ENCODE assay signal across 8 mouse cellular contexts in genomic region chr3:100921825-100922505, GRCm38 (mm10). TPM values are rescaled to one million over a fixed set of nuclear protein-coding genes. Genes with fewer than 3 reads are reported as not detected.
DNase-seq lines count a peak whose midpoint lies in the region; ATAC-seq and TF ChIP-seq lines count a peak whose summit lies in the region.

Gene Trim45 (plus strand): TSS chr3:100922202.

- DNase-seq in CH12.LX (ENCODE audit: extremely low read depth): peak; percentile 99
- peak; percentile 98 for DNase-seq in c-Kit-positive CD71-positive TER-119-negative erythroid progenitor cells, embryonic 14.5 days (ENCODE audit: low read depth)
- peak; percentile 98 for DNase-seq in forebrain, embryonic 11.5 days (ENCODE audit: low spot score)
- peak; percentile 98 to 100 for DNase-seq in kidney, postnatal 36 days
- DNase-seq in telencephalon, adult 2 months (ENCODE audit: low read depth, low spot score): peak; percentile 100

- peak; percentile 99 for ATAC-seq in forebrain, embryonic 11.5 days (replicated peaks; ENCODE audit: low FRiP score)
- peak; percentile 98 for ATAC-seq in heart, embryonic 16.5 days (replicated peaks; ENCODE audit: extremely low read depth, insufficient read depth, low FRiP score)
- ATAC-seq in liver, embryonic 15.5 days (ENCODE audit: insufficient read depth): peak; percentile 96
- ATAC-seq in neural tube, embryonic 12.5 days (ENCODE audit: low FRiP score, low read depth): peak; percentile 99

- TF ChIP-seq RAD21 in CH12.LX (IDR thresholded peaks at IDR 0.05; ENCODE audit: low read depth, low read length): no peak

- no peaks in the 10 kb centered on the region for H3K9me3 ChIP-seq in CH12.LX (replicated peaks; ENCODE audit: low read length)
- H3K9me3 ChIP-seq in forebrain, embryonic 11.5 days (ENCODE audit: control insufficient read depth, low read length): no peaks in the 10 kb centered on the region
- H3K9me3 ChIP-seq in heart, embryonic 16.5 days (replicated peaks; ENCODE audit: control insufficient read depth, low read length): no peaks in the 10 kb centered on the region
- no peaks in the 10 kb centered on the region for H3K9me3 ChIP-seq in liver, embryonic 15.5 days (replicated peaks)
- no peaks in the 10 kb centered on the region for H3K9me3 ChIP-seq in neural tube, embryonic 12.5 days

- peaks cover 5 to 42% of the 10 kb centered on the region in 2 experiments for H3K4me1 ChIP-seq in CH12.LX (ENCODE audit: control insufficient read depth in 1 of 2, insufficient read depth in 2 of 2)
- H3K4me1 ChIP-seq in forebrain, embryonic 11.5 days (replicated peaks; ENCODE audit: control insufficient read depth, insufficient read depth, low read length): peaks cover 4% of the 10 kb centered on the region
- peaks cover 26% of the 10 kb centered on the region for H3K4me1 ChIP-seq in heart, embryonic 16.5 days (ENCODE audit: control insufficient read depth, insufficient read depth, low read length)
- H3K4me1 ChIP-seq in liver, embryonic 15.5 days (replicated peaks): peaks cover 26% of the 10 kb centered on the region
- peaks cover 38% of the 10 kb centered on the region for H3K4me1 ChIP-seq in neural tube, embryonic 12.5 days

- no peaks in the 10 kb centered on the region for H3K79me2 ChIP-seq in CH12.LX (replicated peaks; ENCODE audit: control insufficient read depth, extremely low read depth, insufficient read depth, poor library complexity, severe bottlenecking)

- no peak within 1 kb of the TSS for H3K27ac ChIP-seq in CH12.LX (ENCODE audit: insufficient read depth, low read depth)
- peak within 1 kb of the TSS; percentile 13; the same call in 1 of the 2 replicates for H3K27ac ChIP-seq in forebrain, embryonic 11.5 days (ENCODE audit: low read depth, low read length)
- peak within 1 kb of the TSS; percentile 85 for H3K27ac ChIP-seq in heart, embryonic 16.5 days (ENCODE audit: low read length)
- peak within 1 kb of the TSS; percentile 71 for H3K27ac ChIP-seq in liver, embryonic 15.5 days (replicated peaks)
- H3K27ac ChIP-seq in neural tube, embryonic 12.5 days: no peak within 1 kb of the TSS

- TF ChIP-seq POLR2A in CH12.LX (IDR thresholded peaks at IDR 0.05; ENCODE audit: low read depth, low read length): peak; percentile 79

- peak within 1 kb of the TSS; percentile 91 for H3K4me2 ChIP-seq in CH12.LX (ENCODE audit: insufficient read depth, low read depth, poor library complexity, severe bottlenecking)
- H3K4me2 ChIP-seq in forebrain, embryonic 11.5 days (ENCODE audit: low read depth, low read length, severe bottlenecking): peak within 1 kb of the TSS; percentile 67
- H3K4me2 ChIP-seq in heart, embryonic 16.5 days (ENCODE audit: low read depth, low read length): peak within 1 kb of the TSS; percentile 93
- peak within 1 kb of the TSS; percentile 91 for H3K4me2 ChIP-seq in liver, embryonic 15.5 days
- H3K4me2 ChIP-seq in neural tube, embryonic 12.5 days (replicated peaks): peak within 1 kb of the TSS; percentile 58

- no peaks in the 10 kb centered on the region for H3K27me3 ChIP-seq in CH12.LX (replicated peaks)
- no peaks in the 10 kb centered on the region for H3K27me3 ChIP-seq in forebrain, embryonic 11.5 days (ENCODE audit: control insufficient read depth, insufficient read depth, low read length)
- H3K27me3 ChIP-seq in heart, embryonic 16.5 days (ENCODE audit: control insufficient read depth, insufficient read depth, low read length): no peaks in the 10 kb centered on the region
- H3K27me3 ChIP-seq in liver, embryonic 15.5 days: no peaks in the 10 kb centered on the region
- H3K27me3 ChIP-seq in neural tube, embryonic 12.5 days (replicated peaks): no peaks in the 10 kb centered on the region

- WGBS in forebrain, embryonic 11.5 days: under 1% methylated on average over 39 of the region's 39 CpGs
- WGBS in heart, embryonic 16.5 days: under 1% methylated on average over 39 of the region's 39 CpGs
- under 1% methylated on average over 39 of the region's 39 CpGs for WGBS in liver, embryonic 15.5 days (ENCODE audit: insufficient replicate concordance)
- under 1% methylated on average over 39 of the region's 39 CpGs for WGBS in neural tube, embryonic 12.5 days

- peaks cover 0 to 14% of the 10 kb centered on the region in 2 experiments for H3K36me3 ChIP-seq in CH12.LX (replicated peaks in 1 of 2; ENCODE audit: control insufficient read depth in 1 of 2, insufficient read depth in 1 of 2, low read length in 1 of 2)
- H3K36me3 ChIP-seq in forebrain, embryonic 11.5 days (ENCODE audit: control insufficient read depth, insufficient read depth, low read length): no peaks in the 10 kb centered on the region
- H3K36me3 ChIP-seq in heart, embryonic 16.5 days (ENCODE audit: control insufficient read depth, insufficient read depth): no peaks in the 10 kb centered on the region
- H3K36me3 ChIP-seq in liver, embryonic 15.5 days (replicated peaks): no peaks in the 10 kb centered on the region
- peaks cover 6% of the 10 kb centered on the region; the same call in 1 of the 2 replicates for H3K36me3 ChIP-seq in neural tube, embryonic 12.5 days

- H3K4me3 ChIP-seq in CH12.LX (replicated peaks in 1 of 3; ENCODE audit: low read depth in 2 of 3, low read length in 2 of 3, poor library complexity in 1 of 3): peak within 1 kb of the TSS; percentile 63 to 91 (median 71)
- H3K4me3 ChIP-seq in forebrain, embryonic 11.5 days (ENCODE audit: low read depth, low read length): peak within 1 kb of the TSS; percentile 45
- H3K4me3 ChIP-seq in heart, embryonic 16.5 days (ENCODE audit: low read length): peak within 1 kb of the TSS; percentile 73
- H3K4me3 ChIP-seq in liver, embryonic 15.5 days (replicated peaks): peak within 1 kb of the TSS; percentile 70
- H3K4me3 ChIP-seq in neural tube, embryonic 12.5 days: peak within 1 kb of the TSS; percentile 57

- dilution Hi-C loops in CH12.LX (cut with MboI; ENCODE audit: extremely low pct_ligation_motif_present, extremely low pct_unique_long_range_greater_than_20kb, low sequenced_read_pairs): no loop called here

- in situ Hi-C loops in CH12.LX (cut with MboI; ENCODE audit: low pct_ligation_motif_present, low pct_unique_long_range_greater_than_20kb, low sequenced_read_pairs): loop anchor here (10.0 to 25.0 kb wide), 2 partner anchors 160 to 737 kb away; no protein-coding TSS in a partner anchor

- no peak for TF ChIP-seq CTCF in CH12.LX (conservative IDR thresholded peaks at IDR 0.05 in 1 of 2, IDR thresholded peaks at IDR 0.05 in 1 of 2; ENCODE audit: low read depth in 2 of 2, low read length in 2 of 2)

- H3K9ac ChIP-seq in CH12.LX (ENCODE audit: insufficient read depth, low read depth): peak within 1 kb of the TSS; percentile 72
- H3K9ac ChIP-seq in forebrain, embryonic 11.5 days (ENCODE audit: low read length): peak within 1 kb of the TSS; percentile 69
- peak within 1 kb of the TSS; percentile 83 for H3K9ac ChIP-seq in heart, embryonic 16.5 days (ENCODE audit: low read length)
- peak within 1 kb of the TSS; percentile 62 for H3K9ac ChIP-seq in liver, embryonic 15.5 days
- peak within 1 kb of the TSS; percentile 70 for H3K9ac ChIP-seq in neural tube, embryonic 12.5 days

- TF ChIP-seq EP300 in CH12.LX (IDR thresholded peaks at IDR 0.05; ENCODE audit: low read length): no peak; the same call in 1 of the 2 replicates

TF ChIP-seq in CH12.LX, 34 proteins besides CTCF, POLR2A, EP300 and RAD21 (continues in another document):
- TF ChIP-seq NRF1 (IDR thresholded peaks at IDR 0.05; ENCODE audit: low read depth, low read length) (peak; percentile 60), MAX (IDR thresholded peaks at IDR 0.05; ENCODE audit: low read length) (peak; percentile 53; the same call in 1 of the 2 replicates), ETS1 (conservative IDR thresholded peaks at IDR 0.05; ENCODE audit: low read depth, low read length) (0 out of 2 replicates have a peak, but pooled peaks have one; percentile 26), PAX5 (IDR thresholded peaks at IDR 0.05; ENCODE audit: low read length) (no peak), ZC3H11A (IDR thresholded peaks at IDR 0.05; ENCODE audit: low read depth, low read length) (no peak), MAZ (IDR thresholded peaks at IDR 0.05; ENCODE audit: low read depth, low read length) (no peak), NELFE (IDR thresholded peaks at IDR 0.05; ENCODE audit: low read depth, low read length) (peak; percentile 44; the same call in 1 of the 2 replicates), MEF2A (IDR thresholded peaks at IDR 0.05; ENCODE audit: borderline replicate concordance, low read depth, low read length) (peak; percentile 58), KAT2A (IDR thresholded peaks at IDR 0.05; ENCODE audit: insufficient replicate concordance, low read length) (peak; percentile 91; the same call in 1 of the 2 replicates), HCFC1 (IDR thresholded peaks at IDR 0.05; ENCODE audit: low read depth, low read length) (peak; percentile 97), IRF4 (IDR thresholded peaks at IDR 0.05; ENCODE audit: low read depth, low read length) (peak; percentile 44), RCOR1 (conservative IDR thresholded peaks at IDR 0.05; ENCODE audit: low read depth, low read length) (no peak), JUN (IDR thresholded peaks at IDR 0.05; ENCODE audit: insufficient read depth, low read depth, low read length) (no peak; the same call in 1 of the 2 replicates), CHD2 (IDR thresholded peaks at IDR 0.05; ENCODE audit: low read length) (peak; percentile 93), SIN3A (IDR thresholded peaks at IDR 0.05; ENCODE audit: low read length) (peak; percentile 57), ZMIZ1 (IDR thresholded peaks at IDR 0.05; ENCODE audit: low read depth, low read length) (peak; percentile 65), CHD1 (IDR thresholded peaks at IDR 0.05; ENCODE audit: low read depth, low read length) (no peak), ZKSCAN1 (IDR thresholded peaks at IDR 0.05; ENCODE audit: borderline replicate concordance, low read depth, low read length) (no peak), MXI1 (IDR thresholded peaks at IDR 0.05; ENCODE audit: low read depth, low read length) (no peak), SMC3 (IDR thresholded peaks at IDR 0.05; ENCODE audit: low read depth, low read length) (no peak), E2F4 (IDR thresholded peaks at IDR 0.05; ENCODE audit: insufficient replicate concordance, low read depth, low read length) (no peak), JUND (conservative IDR thresholded peaks at IDR 0.05; ENCODE audit: low read depth, low read length) (0 out of 2 replicates have a peak, but pooled peaks have one; percentile 31), UBTF (IDR thresholded peaks at IDR 0.05; ENCODE audit: low read depth, low read length) (no peak)

RNA-seq across cellular contexts. Expression of gene Trim45, which starts in this region (rescaled TPM):
- total RNA-seq in CH12.LX (2012; rRNA removed) (3.4 and 4.4 TPM in 2 replicates), CH12.LX (2014; rRNA removed) (2.2 and 2.7 TPM in 2 replicates)
- polyA plus RNA-seq in CH12.LX (2012; ENCODE audit: insufficient read length, low read depth): 2.1 and 3.3 TPM in 2 replicates
- 5.0 and 5.9 TPM in 2 replicates for polyA plus RNA-seq in forebrain, embryonic 11.5 days (2014; fragmentation: Nextera tagmentation; extraction: Ambion mirVana)
- 4.3 and 4.4 TPM in 2 replicates for polyA plus RNA-seq in heart, embryonic 16.5 days (2015; fragmentation: Nextera tagmentation; extraction: Ambion mirVana)
- 0.74 and 0.91 TPM in 2 replicates for polyA plus RNA-seq in liver, embryonic 15.5 days (2015; fragmentation: Nextera tagmentation; extraction: Ambion mirVana)
- polyA plus RNA-seq in neural tube, embryonic 12.5 days (2016; fragmentation: Nextera tagmentation; extraction: Ambion mirVana): 6.4 and 8.6 TPM in 2 replicates

Comparison
In these comparisons a context has a peak if more than half of its experiments do, and no peak if none do; other contexts are left out.
1. Peak in ATAC-seq, H3K4me3 ChIP-seq, H3K27ac ChIP-seq, H3K9ac ChIP-seq and H3K4me2 ChIP-seq in liver, embryonic 15.5 days; RNA of the gene not detected or under 1 TPM.
2. H3K27ac ChIP-seq: peak in forebrain, embryonic 11.5 days (single experiment) and heart, embryonic 16.5 days (single experiment); none in CH12.LX (single experiment) and neural tube, embryonic 12.5 days (single experiment).
3. Peak in every context shown above with its lines, with median percentiles within 50 percentile points of each other: DNase-seq, H3K4me2 ChIP-seq, H3K4me3 ChIP-seq, H3K9ac ChIP-seq and ATAC-seq.